Mouse (Mus musculus) erythroblast, embryonic 14.5 days (primary cell): ENCODE results near the gene Anapc5.

ENCODE experiments used
- GATA1 ChIP-seq: IDR thresholded peaks from 2 replicates; pipeline ENCODE4 v1.6.1; 2012; ENCODE audit warnings: low read length, inconsistent platforms, mixed read lengths
- TAL1 ChIP-seq: IDR thresholded peaks from 3 replicates; pipeline ENCODE4 v1.6.1; 2012; ENCODE audit warnings: low read length, inconsistent platforms, mixed read lengths

DNA sequence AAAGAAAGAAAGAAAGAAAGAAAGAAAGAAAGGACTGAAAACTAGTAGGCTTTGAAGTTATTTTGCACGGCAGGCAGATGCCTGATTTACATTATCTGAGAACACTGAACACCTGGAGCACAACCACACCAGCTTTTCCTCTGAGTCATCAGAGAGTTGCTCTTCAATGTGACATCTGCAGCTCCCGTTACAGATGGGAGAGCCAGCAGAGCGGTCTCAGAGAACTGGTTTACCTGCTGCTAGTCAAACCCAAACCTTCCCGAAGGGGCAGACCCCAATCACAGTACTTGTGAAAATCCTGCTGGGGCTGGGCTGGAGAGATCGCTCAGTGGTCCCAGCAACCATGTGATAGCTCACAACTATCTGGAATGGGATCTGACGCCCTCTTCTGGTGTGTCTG lies 3.3 kb upstream of the Anapc5 start:
- no peak for TF ChIP-seq TAL1
- TF ChIP-seq GATA1, result no peak
